Mouse (Mus musculus) spleen, adult 2 months (tissue): Measurements from ENCODE around the gene Sash1.

Experiments used
- CTCF ChIP-seq: fragments of 200-500 bp; IDR thresholded peaks from 2 replicates; pipeline ENCODE4 v1.5.1; 2011; ENCODE audit warnings: mild to moderate bottlenecking, inconsistent platforms; ENCODE audit not compliant: insufficient read depth, insufficient read length, insufficient replicate concordance; ENCODE audit errors: extremely low read depth
- POLR2A ChIP-seq: fragments of 200-500 bp; IDR thresholded peaks from 2 replicates; pipeline ENCODE4 v1.6.1; 2011; ENCODE audit warnings: low read depth, low read length, inconsistent platforms

GRCm38 (mm10) chr10:8878381-8878780 is 7.5 kb downstream of the Sash1 start:
- TF ChIP-seq POLR2A (no peak), CTCF (no peak)
